Mouse (Mus musculus): ENCODE measurements around the gene Rab27a.
"Not testable (repeated sequence)": the region's sequence is repeated elsewhere in the genome, so short reads cannot be mapped to it uniquely, and the experiment has no call there.

Rab27a gene

GRCm38 (mm10) chr9:73090121-73090520 is 45.5 kb downstream of the Rab27a start:
- DNase-seq (ENCODE audit: low spot score): no peak

GRCm38 (mm10) chr9:73091747-73092146 is 47.1 kb downstream of the Rab27a start:
- peak; percentile 41 for DNase-seq (ENCODE audit: low spot score)

GRCm38 (mm10) chr9:73094580-73094979 is 49.9 kb downstream of the Rab27a start:
- DNase-seq (ENCODE audit: low spot score): no peak

- no peak for DNase-seq (ENCODE audit: low spot score)
These were observed 53.2 kb downstream of the Rab27a start for GRCm38 (mm10) chr9:73097898-73098297.

GRCm38 (mm10) chr9:73101536-73101935 is 56.9 kb downstream of the Rab27a start, which contains the start of gene Khdc3:
Khdc3 (plus strand) TSS chr9:73101836.
- no peak for DNase-seq (ENCODE audit: low spot score)

GRCm38 (mm10) chr9:73102181-73102580 is 57.5 kb downstream of the Rab27a start, which contains the start of gene Gm20509:
Gm20509 (plus strand) TSS chr9:73102470.
- DNase-seq (ENCODE audit: low spot score): no peak

GRCm38 (mm10) chr9:73103159-73103879 is 58.7 kb downstream of the Rab27a start:
- DNase-seq (ENCODE audit: low spot score): peak; percentile 29

GRCm38 (mm10) chr9:73103880-73104198 is 59.2 kb downstream of the Rab27a start:
- no peak for DNase-seq (ENCODE audit: low spot score)

GRCm38 (mm10) chr9:73105141-73105540 is 60.5 kb downstream of the Rab27a start:
- DNase-seq (ENCODE audit: low spot score): no peak

GRCm38 (mm10) chr9:73105771-73106170 is 61.1 kb downstream of the Rab27a start:
- no peak for DNase-seq (ENCODE audit: low spot score)

- DNase-seq (ENCODE audit: low spot score): peak; percentile 62
These were observed 68.6 kb downstream of the Rab27a start, which contains the start of gene Rsl24d1 for GRCm38 (mm10) chr9:73112919-73113906. Rsl24d1 (plus strand) TSS chr9:73113426.

- DNase-seq (ENCODE audit: low spot score): not testable (repeated sequence)
These were observed 72.0 kb downstream of the Rab27a start for GRCm38 (mm10) chr9:73116704-73117103.

GRCm38 (mm10) chr9:73118012-73118411 is 73.4 kb downstream of the Rab27a start:
- no peak for DNase-seq (ENCODE audit: low spot score)

- DNase-seq (ENCODE audit: low spot score): no peak
These were observed 77.1 kb downstream of the Rab27a start for GRCm38 (mm10) chr9:73121735-73122134.

GRCm38 (mm10) chr9:73125043-73125570 is 80.5 kb downstream of the Rab27a start:
- no peak for DNase-seq (ENCODE audit: low spot score)

GRCm38 (mm10) chr9:73127457-73127856 is 82.8 kb downstream of the Rab27a start:
- no peak for DNase-seq (ENCODE audit: low spot score)

GRCm38 (mm10) chr9:73129875-73130274 is 85.2 kb downstream of the Rab27a start:
- DNase-seq (ENCODE audit: low spot score): no peak

GRCm38 (mm10) chr9:73130529-73130928 is 85.9 kb downstream of the Rab27a start:
- DNase-seq (ENCODE audit: low spot score): no peak

GRCm38 (mm10) chr9:73137341-73137886 is 92.8 kb downstream of the Rab27a start:
- DNase-seq (ENCODE audit: low spot score): no peak

Measured in ovary, postnatal 14 days (tissue).